Mouse (Mus musculus) thymus, adult 2 months (tissue): ENCODE data around the gene Itgb5.

Source experiments
- CTCF ChIP-seq: fragments of 200-500 bp; IDR thresholded peaks from 2 replicates; pipeline ENCODE4 v1.5.1; 2012; ENCODE audit warnings: mild to moderate bottlenecking, control low read depth, low read length, moderate library complexity, borderline replicate concordance; ENCODE audit not compliant: control insufficient read depth, poor library complexity, insufficient read depth; ENCODE audit errors: extremely low read depth
- POLR2A ChIP-seq: fragments of 200-500 bp; IDR thresholded peaks from 2 replicates; pipeline ENCODE4 v1.6.1; 2012; ENCODE audit warnings: mild to moderate bottlenecking, low read length, control low read depth, moderate library complexity; ENCODE audit not compliant: control insufficient read depth, poor library complexity, insufficient read depth; ENCODE audit errors: extremely low read depth

- TF ChIP-seq CTCF = no peak
- TF ChIP-seq POLR2A = no peak
Measured at GRCm38 (mm10) chr16:33828496-33828895, 969 bp upstream of the Itgb5 start.
